8 mouse cellular contexts compared by ENCODE assay signal in the genomic region with DNA sequence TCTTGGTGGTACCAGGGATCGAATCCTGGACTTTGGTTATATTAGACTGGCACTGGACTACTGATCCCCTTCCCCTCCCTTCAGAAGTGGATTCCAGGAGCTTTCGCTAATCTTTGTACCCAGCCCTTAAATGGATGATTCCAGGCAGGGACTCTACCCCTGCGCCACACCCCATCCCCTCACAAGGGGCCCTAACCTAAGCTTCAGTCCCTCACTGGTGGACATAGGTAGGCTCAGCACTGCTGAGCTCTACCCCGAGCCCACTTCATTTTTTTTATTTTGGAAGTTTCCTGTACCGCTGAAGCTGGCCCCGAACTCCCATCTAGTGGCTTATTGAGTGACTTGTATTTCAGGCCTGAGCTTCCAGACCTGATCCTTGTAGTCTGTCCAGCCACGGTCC. TPM values are rescaled to one million over a fixed set of nuclear protein-coding genes. Genes with fewer than 3 reads are reported as not detected.
DNase-seq lines count a peak whose midpoint lies in the region; ATAC-seq and TF ChIP-seq lines count a peak whose summit lies in the region.

No protein-coding gene starts in this region.

- H3K4me1 ChIP-seq in lung, embryonic 14.5 days (ENCODE audit: insufficient read depth): peaks cover 10% of the 10 kb centered on the region
- H3K4me1 ChIP-seq in limb, embryonic 10.5 days: peaks cover 26% of the 10 kb centered on the region
- peaks cover 24% of the 10 kb centered on the region for H3K4me1 ChIP-seq in neural tube, embryonic 13.5 days (replicated peaks)

- peaks cover 25% of the 10 kb centered on the region for H3K36me3 ChIP-seq in lung, embryonic 14.5 days (ENCODE audit: insufficient read depth)
- H3K36me3 ChIP-seq in limb, embryonic 10.5 days: peaks cover 29% of the 10 kb centered on the region
- H3K36me3 ChIP-seq in neural tube, embryonic 13.5 days: peaks cover 24% of the 10 kb centered on the region

- H3K9me3 ChIP-seq in lung, embryonic 14.5 days (ENCODE audit: low read depth, low read length): no peaks in the 10 kb centered on the region
- no peaks in the 10 kb centered on the region for H3K9me3 ChIP-seq in limb, embryonic 10.5 days (replicated peaks)
- no peaks in the 10 kb centered on the region for H3K9me3 ChIP-seq in neural tube, embryonic 13.5 days

- H3K27me3 ChIP-seq in lung, embryonic 14.5 days (ENCODE audit: insufficient read depth, low read length): no peaks in the 10 kb centered on the region
- no peaks in the 10 kb centered on the region for H3K27me3 ChIP-seq in limb, embryonic 10.5 days (ENCODE audit: low read depth, poor library complexity, severe bottlenecking)
- no peaks in the 10 kb centered on the region for H3K27me3 ChIP-seq in neural tube, embryonic 13.5 days

- TF ChIP-seq CTCF in lung, embryonic 14.5 days (IDR thresholded peaks at IDR 0.05; ENCODE audit: low read depth): no peak

- ATAC-seq in lung, embryonic 14.5 days (ENCODE audit: insufficient read depth): no peak
- ATAC-seq in erythroblast, adult 5-6 weeks (replicated peaks; ENCODE audit: low FRiP score, poor library complexity, severe bottlenecking): peak; percentile 2; the same call in 1 of the 2 replicates
- peak; percentile 34 for ATAC-seq in neural tube, embryonic 13.5 days (ENCODE audit: low read depth)

- DNase-seq in lung, embryonic 14.5 days: no peak
- DNase-seq in lung, postnatal 36 days: no peak
- DNase-seq in limb, embryonic 10.5 days (ENCODE audit: low spot score): no peak
- DNase-seq in spleen, adult 12 weeks (ENCODE audit: low spot score): no peak
- no peak for DNase-seq in Muller cell, postnatal 12 days (ENCODE audit: inconsistent ontology term)
- DNase-seq in left cerebral cortex, adult 8-10 months (ENCODE audit: low spot score in 2 of 2): no peak

- 21% methylated on average over 7 of the region's 7 CpGs for WGBS in lung, embryonic 14.5 days
- WGBS in limb, embryonic 10.5 days: 36% methylated on average over 7 of the region's 7 CpGs
- 37% methylated on average over 7 of the region's 7 CpGs for WGBS in neural tube, embryonic 13.5 days

- H3K9ac ChIP-seq in lung, embryonic 14.5 days: peak overlapping the region; percentile 62
- peak overlapping the region; percentile 83 for H3K9ac ChIP-seq in neural tube, embryonic 13.5 days

- H3K27ac ChIP-seq in lung, embryonic 14.5 days (ENCODE audit: low read depth): peak overlapping the region; percentile 74
- H3K27ac ChIP-seq in limb, embryonic 10.5 days: peak overlapping the region; percentile 89
- H3K27ac ChIP-seq in neural tube, embryonic 13.5 days (replicated peaks): peak overlapping the region; percentile 90

- peak overlapping the region; percentile 85 for H3K4me2 ChIP-seq in lung, embryonic 14.5 days
- H3K4me2 ChIP-seq in neural tube, embryonic 13.5 days: peak overlapping the region; percentile 87

- peak overlapping the region; percentile 68 for H3K4me3 ChIP-seq in lung, embryonic 14.5 days (ENCODE audit: low read depth, low read length)
- peak overlapping the region; percentile 83 for H3K4me3 ChIP-seq in limb, embryonic 10.5 days
- H3K4me3 ChIP-seq in neural tube, embryonic 13.5 days: peak overlapping the region; percentile 72

RNA-seq across cellular contexts. Expression of gene Adat3, which starts 0.7 kb away (rescaled TPM):
- polyA plus RNA-seq in lung, embryonic 14.5 days (2014; fragmentation: Nextera tagmentation; extraction: Ambion mirVana): 8.7 and 10.1 TPM in 2 replicates
- not detected in 2 replicates for total RNA-seq in erythroblast, adult 5-6 weeks (2015; ENCODE audit: low replicate concordance)
- 0.94 TPM in 1 of 2 replicates, not detected in the other for total RNA-seq in erythroblast, adult 5-6 weeks (2017; ENCODE audit: low replicate concordance)
- polyA plus RNA-seq in limb, embryonic 10.5 days (2016; fragmentation: Nextera tagmentation; extraction: Ambion mirVana): 11.1 and 13.4 TPM in 2 replicates
- polyA plus RNA-seq in neural tube, embryonic 13.5 days (2015; fragmentation: Nextera tagmentation; extraction: Ambion mirVana): 3.0 and 4.8 TPM in 2 replicates
- 1 to 10 TPM in 3 of 4 experiments, not detected in 1; 1.3 to 4.1 (median 3.4) TPM for total RNA-seq in left cerebral cortex, adult 8-10 months (2022)

RNA-seq across cellular contexts. Expression of gene Scamp4, which starts 0.7 kb away (rescaled TPM):
- polyA plus RNA-seq in lung, embryonic 14.5 days (2014; fragmentation: Nextera tagmentation; extraction: Ambion mirVana): 90.5 and 92.8 TPM in 2 replicates
- total RNA-seq in erythroblast, adult 5-6 weeks (2015; ENCODE audit: low replicate concordance): 7.3 and 14.0 TPM in 2 replicates
- total RNA-seq in erythroblast, adult 5-6 weeks (2017; ENCODE audit: low replicate concordance): 2.6 and 3.1 TPM in 2 replicates
- 87.8 and 92.2 TPM in 2 replicates for polyA plus RNA-seq in limb, embryonic 10.5 days (2016; fragmentation: Nextera tagmentation; extraction: Ambion mirVana)
- polyA plus RNA-seq in neural tube, embryonic 13.5 days (2015; fragmentation: Nextera tagmentation; extraction: Ambion mirVana): 62.7 and 64.8 TPM in 2 replicates
- 10 to 100 TPM; 38.8 to 46.5 (median 43.1) TPM for total RNA-seq in left cerebral cortex, adult 8-10 months (2022)

RNA-seq across cellular contexts. Expression of gene Gm49322, which starts 2.5 kb away (rescaled TPM):
- 2.4 and 3.1 TPM in 2 replicates for polyA plus RNA-seq in lung, embryonic 14.5 days (2014; fragmentation: Nextera tagmentation; extraction: Ambion mirVana)
- total RNA-seq in erythroblast, adult 5-6 weeks (2015; ENCODE audit: low replicate concordance): 0.21 TPM in 1 of 2 replicates, not detected in the other
- not detected in 2 replicates for total RNA-seq in erythroblast, adult 5-6 weeks (2017; ENCODE audit: low replicate concordance)
- polyA plus RNA-seq in limb, embryonic 10.5 days (2016; fragmentation: Nextera tagmentation; extraction: Ambion mirVana): 5.1 and 5.2 TPM in 2 replicates
- 2.8 and 3.7 TPM in 2 replicates for polyA plus RNA-seq in neural tube, embryonic 13.5 days (2015; fragmentation: Nextera tagmentation; extraction: Ambion mirVana)
- 1 to 10 TPM; 1.8 to 4.2 (median 3.3) TPM for total RNA-seq in left cerebral cortex, adult 8-10 months (2022)

RNA-seq across cellular contexts. Expression of gene Abhd17a, which starts 13.2 kb away (rescaled TPM):
- polyA plus RNA-seq in lung, embryonic 14.5 days (2014; fragmentation: Nextera tagmentation; extraction: Ambion mirVana): 151 and 153 TPM in 2 replicates
- total RNA-seq in erythroblast, adult 5-6 weeks (2015; ENCODE audit: low replicate concordance): 23.6 and 66.1 TPM in 2 replicates
- 2.0 and 7.7 TPM in 2 replicates for total RNA-seq in erythroblast, adult 5-6 weeks (2017; ENCODE audit: low replicate concordance)
- 104 and 108 TPM in 2 replicates for polyA plus RNA-seq in limb, embryonic 10.5 days (2016; fragmentation: Nextera tagmentation; extraction: Ambion mirVana)
- 108 and 123 TPM in 2 replicates for polyA plus RNA-seq in neural tube, embryonic 13.5 days (2015; fragmentation: Nextera tagmentation; extraction: Ambion mirVana)
- total RNA-seq in left cerebral cortex, adult 8-10 months (2022): 100 to 1,000 TPM; 157 to 168 (median 166) TPM

RNA-seq across cellular contexts. Expression of gene Csnk1g2, which starts 19.3 kb away (rescaled TPM):
- polyA plus RNA-seq in lung, embryonic 14.5 days (2014; fragmentation: Nextera tagmentation; extraction: Ambion mirVana): 105 and 124 TPM in 2 replicates
- 25.5 and 25.6 TPM in 2 replicates for total RNA-seq in erythroblast, adult 5-6 weeks (2015; ENCODE audit: low replicate concordance)
- total RNA-seq in erythroblast, adult 5-6 weeks (2017; ENCODE audit: low replicate concordance): 28.2 and 28.9 TPM in 2 replicates
- polyA plus RNA-seq in limb, embryonic 10.5 days (2016; fragmentation: Nextera tagmentation; extraction: Ambion mirVana): 237 and 255 TPM in 2 replicates
- polyA plus RNA-seq in neural tube, embryonic 13.5 days (2015; fragmentation: Nextera tagmentation; extraction: Ambion mirVana): 98.0 and 110 TPM in 2 replicates
- total RNA-seq in left cerebral cortex, adult 8-10 months (2022): 100 to 1,000 TPM; 214 to 250 (median 240) TPM
